Comparison of ENCODE assay signal across 15 mouse cellular contexts in the genomic region with DNA sequence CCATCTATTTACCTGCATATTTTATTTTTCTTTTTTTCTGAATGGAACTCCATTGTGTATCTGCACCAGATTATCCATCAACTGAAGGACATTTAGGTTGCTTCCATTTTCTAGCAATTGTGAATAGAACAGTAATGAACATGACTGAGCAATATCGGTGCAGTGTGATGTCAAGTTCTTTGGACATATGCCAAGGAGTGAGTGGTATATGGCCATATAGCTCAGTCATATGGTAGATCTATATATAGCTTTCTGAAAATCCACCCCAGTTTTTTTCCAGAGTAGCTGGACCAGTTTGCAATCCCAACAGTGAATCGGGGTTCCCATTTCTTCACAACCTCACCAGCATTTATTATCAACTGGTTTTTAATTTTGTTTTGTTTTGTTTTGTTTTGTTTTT.
"Had no signal": no experiment of that assay in that cellular context is flagged by ENCODE, and none has a peak within 500 bp of the region (broad histone marks: within the 10 kb centered on the region; RNA-seq: fewer than 3 reads in every experiment).

No protein-coding gene starts in this region.

- H3K27me3 ChIP-seq: limb, embryonic 12.5 days; limb, embryonic 15.5 days; liver, embryonic 15.5 days; midbrain, embryonic 12.5 days; midbrain, embryonic 15.5 days; neural tube, embryonic 13.5 days had no signal

- H3K4me2 ChIP-seq: limb, embryonic 12.5 days; limb, embryonic 15.5 days; liver, embryonic 11.5 days; liver, embryonic 15.5 days; midbrain, embryonic 12.5 days; midbrain, embryonic 15.5 days; neural tube, embryonic 13.5 days had no signal

- H3K9me3 ChIP-seq: limb, embryonic 12.5 days; limb, embryonic 15.5 days; liver, embryonic 15.5 days; midbrain, embryonic 12.5 days; midbrain, embryonic 15.5 days; neural tube, embryonic 13.5 days had no signal

- H3K9ac ChIP-seq: limb, embryonic 12.5 days; limb, embryonic 15.5 days; liver, embryonic 15.5 days; midbrain, embryonic 12.5 days; midbrain, embryonic 15.5 days; neural tube, embryonic 13.5 days had no signal

- H3K4me1 ChIP-seq: limb, embryonic 12.5 days; limb, embryonic 15.5 days; liver, embryonic 15.5 days; midbrain, embryonic 12.5 days; midbrain, embryonic 15.5 days; neural tube, embryonic 13.5 days had no signal

- ATAC-seq: midbrain, embryonic 15.5 days had no signal

- DNase-seq: kidney, adult 2 months; kidney, postnatal 36 days; layer of hippocampus, postnatal 36 days; left cerebral cortex, postnatal 4 days; lung, adult 18-20 months; thymus, postnatal 36 days had no signal

- H3K27ac ChIP-seq: kidney, postnatal 0 days; limb, embryonic 12.5 days; limb, embryonic 15.5 days; liver, embryonic 15.5 days; macrophage; midbrain, embryonic 12.5 days; midbrain, embryonic 15.5 days; neural tube, embryonic 13.5 days had no signal

- H3K4me3 ChIP-seq: limb, embryonic 12.5 days; limb, embryonic 15.5 days; liver, embryonic 15.5 days; midbrain, embryonic 12.5 days; midbrain, embryonic 15.5 days; neural tube, embryonic 13.5 days had no signal

- H3K36me3 ChIP-seq: limb, embryonic 12.5 days; limb, embryonic 15.5 days; liver, embryonic 15.5 days; midbrain, embryonic 12.5 days; midbrain, embryonic 15.5 days; neural tube, embryonic 13.5 days had no signal
